Mouse (Mus musculus) embryo, embryonic 11.5 days (tissue): ENCODE measurements at regions not wholly inside any gene's neighbourhood (a gene's known extent, or its start where the extent isn't known, plus 50 kb on each side); places are given as distances from the start of the nearest gene placed in this dataset.
A peak's percentile ranks its signal among the peaks of the same experiment; 100 is the strongest.
"Not testable (repeated sequence)": the region's sequence is repeated elsewhere in the genome, so short reads cannot be mapped to it uniquely, and the experiment has no call there.

Source experiments
- DNase-seq: peaks from one replicate; pipeline ENCODE4 v3.0.0-alpha.2; 2012; ENCODE audit warnings: low read depth, low spot score

DNA sequence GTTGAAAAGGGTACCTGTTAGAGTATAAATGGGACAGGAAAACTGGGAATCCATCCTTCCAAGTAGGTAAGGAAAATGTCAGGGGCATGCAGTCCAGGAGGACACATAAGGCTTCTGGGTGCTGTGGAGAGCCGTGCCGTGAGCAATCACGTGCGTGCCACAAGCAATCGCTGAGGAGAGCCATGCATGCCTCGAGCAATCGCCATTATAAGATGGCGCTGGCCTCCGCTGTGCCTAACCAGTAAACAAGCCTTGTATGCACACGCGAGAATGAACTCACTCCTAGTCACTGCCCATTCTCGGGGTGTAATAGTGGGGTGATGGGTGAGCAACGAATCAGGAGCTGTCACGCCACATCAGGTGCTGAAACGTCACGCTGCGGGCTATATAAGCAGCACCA, 210.0 kb downstream of the Rchy1 start:
- DNase-seq, result not testable (repeated sequence)

DNA sequence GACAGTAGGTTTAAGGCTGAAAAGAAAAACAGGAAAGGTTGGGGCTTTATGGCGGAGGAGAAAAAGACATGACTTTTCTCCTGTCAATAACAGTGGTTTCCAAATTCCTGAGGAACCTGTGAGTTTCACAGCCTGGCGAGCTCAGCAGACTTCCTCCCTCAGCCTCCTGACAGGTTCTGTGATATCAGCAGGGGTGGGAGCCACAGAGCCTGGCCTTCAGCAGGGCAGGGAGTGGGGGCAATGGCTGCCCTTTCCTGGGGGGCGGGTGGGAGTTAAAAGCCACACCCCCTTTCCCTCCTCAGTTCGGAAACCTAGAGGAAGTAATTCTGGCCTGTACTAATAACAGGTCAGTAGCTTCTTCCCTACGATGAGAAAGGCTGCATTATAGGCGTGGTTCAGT, 211.7 kb downstream of the Rchy1 start:
- no peak for DNase-seq

- no peak for DNase-seq
These were observed 216.8 kb downstream of the Rchy1 start for GRCm38 (mm10) chr5:91746077-91746476.

DNA sequence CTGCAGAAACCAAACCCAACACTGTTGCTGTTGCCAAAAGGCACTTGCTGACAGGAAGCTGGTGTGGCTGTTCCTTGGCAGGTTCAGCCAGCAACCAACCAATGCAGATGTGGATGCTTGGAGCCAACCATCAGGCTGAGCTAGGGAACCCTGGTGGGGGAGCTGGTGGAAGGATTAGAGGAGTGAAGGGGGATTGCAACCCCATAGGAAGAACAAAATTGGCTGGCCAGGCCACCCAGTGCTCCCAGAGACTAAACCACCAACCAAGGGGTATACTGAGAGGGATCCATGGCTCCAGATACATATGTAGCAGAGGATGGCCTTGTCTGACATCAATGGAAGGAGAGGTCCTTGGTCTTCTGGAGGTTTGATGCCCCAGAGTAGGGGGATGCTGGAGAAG, 218.5 kb downstream of the Rchy1 start:
- no peak for DNase-seq

- no peak for DNase-seq
These were observed 222.7 kb downstream of the Rchy1 start for GRCm38 (mm10) chr5:91740159-91740537.

GRCm38 (mm10) chr5:91739433-91740158, 222.2 kb downstream of the Parm1 start:
- no peak for DNase-seq

- DNase-seq, result no peak
These were observed 214.6 kb downstream of the Parm1 start for GRCm38 (mm10) chr5:91732002-91732401.

DNA sequence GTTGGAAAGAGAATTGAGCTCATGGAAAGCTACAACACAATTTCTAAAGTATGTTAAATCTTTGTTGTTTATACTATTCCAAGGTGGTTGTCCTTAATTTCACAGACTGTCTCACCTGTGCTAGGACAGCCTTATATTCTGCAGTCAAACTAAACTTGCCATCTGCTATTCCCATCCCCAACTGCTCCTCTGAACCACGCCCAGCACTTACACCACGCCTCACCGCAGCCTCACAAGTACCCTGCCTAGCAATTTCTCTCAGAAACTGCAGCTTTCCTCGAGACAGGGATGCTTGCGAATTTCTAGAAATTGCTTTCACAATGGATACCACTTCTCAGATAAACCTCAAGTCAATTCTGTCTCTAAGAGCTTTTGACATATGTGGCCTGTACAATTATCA, 213.7 kb downstream of the Parm1 start:
- DNase-seq, result no peak

- no peak for DNase-seq
These were observed 212.5 kb downstream of the Parm1 start for GRCm38 (mm10) chr5:91729868-91730267.

GRCm38 (mm10) chr5:91729415-91729814, 212.0 kb downstream of the Parm1 start:
- DNase-seq, result no peak

- DNase-seq, result no peak
These were observed 210.0 kb downstream of the Parm1 start for GRCm38 (mm10) chr5:91727448-91727847.

GRCm38 (mm10) chr5:91726118-91726500, 208.7 kb downstream of the Parm1 start:
- DNase-seq, result no peak

DNA sequence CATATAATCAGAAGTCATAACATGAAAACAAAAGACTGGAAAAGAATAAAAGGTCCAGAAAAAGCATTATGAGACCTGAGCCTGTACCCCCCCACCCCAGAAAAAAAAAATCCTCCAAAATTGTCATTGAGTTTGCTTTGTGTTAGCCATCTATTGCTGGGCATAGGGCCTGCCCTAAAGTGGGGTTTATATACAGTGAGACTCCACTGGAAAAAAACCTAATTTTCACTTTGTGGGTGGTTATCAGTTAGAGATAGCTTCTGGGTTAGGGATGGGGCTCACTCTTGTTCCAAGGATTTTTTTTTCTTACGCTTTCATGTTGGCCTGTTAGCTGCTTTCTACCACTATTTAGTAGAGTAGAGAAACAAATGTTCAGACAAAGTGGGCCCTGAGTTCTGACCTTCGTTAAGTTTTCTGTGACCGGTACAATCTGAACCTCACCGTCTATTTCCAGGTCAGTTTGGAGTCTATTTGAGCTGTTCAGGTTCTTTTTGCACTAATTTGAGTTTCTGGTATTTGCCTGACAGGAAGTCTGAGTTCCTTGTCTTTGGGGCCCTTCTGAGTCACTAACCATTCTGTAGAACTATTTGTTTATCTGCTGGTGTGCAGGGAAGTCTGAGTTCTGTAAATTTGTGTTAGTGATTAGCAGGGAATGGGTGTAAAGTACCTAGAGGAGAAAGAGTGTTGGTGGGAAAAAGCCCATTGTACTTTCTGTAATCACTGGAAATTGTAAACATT, 208.1 kb downstream of the Parm1 start:
- no peak for DNase-seq

DNA sequence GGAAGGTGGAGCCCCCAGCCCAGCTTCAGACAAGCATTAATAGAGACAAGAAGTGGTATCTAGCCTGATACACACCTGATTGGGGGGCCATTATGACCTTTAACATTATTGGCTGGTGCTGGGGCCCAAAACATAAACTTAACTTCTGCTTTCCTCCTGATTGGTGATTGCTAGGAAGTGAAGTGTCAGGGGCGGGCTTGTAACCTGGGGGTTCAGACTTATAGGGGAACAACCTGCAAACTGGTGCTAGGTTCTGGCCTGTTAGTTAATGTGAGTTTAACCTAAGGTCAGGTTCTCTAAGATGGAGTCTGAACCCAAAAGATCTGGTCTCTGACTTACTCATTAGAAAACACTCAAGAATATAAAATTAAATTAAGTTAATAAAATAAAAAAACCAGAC, 207.5 kb downstream of the Parm1 start:
- no peak for DNase-seq

- DNase-seq, result no peak
These were observed 206.0 kb downstream of the Parm1 start for GRCm38 (mm10) chr5:91723416-91723815.

GRCm38 (mm10) chr5:91722982-91723381, 205.6 kb downstream of the Parm1 start:
- peak; percentile 41 for DNase-seq

DNA sequence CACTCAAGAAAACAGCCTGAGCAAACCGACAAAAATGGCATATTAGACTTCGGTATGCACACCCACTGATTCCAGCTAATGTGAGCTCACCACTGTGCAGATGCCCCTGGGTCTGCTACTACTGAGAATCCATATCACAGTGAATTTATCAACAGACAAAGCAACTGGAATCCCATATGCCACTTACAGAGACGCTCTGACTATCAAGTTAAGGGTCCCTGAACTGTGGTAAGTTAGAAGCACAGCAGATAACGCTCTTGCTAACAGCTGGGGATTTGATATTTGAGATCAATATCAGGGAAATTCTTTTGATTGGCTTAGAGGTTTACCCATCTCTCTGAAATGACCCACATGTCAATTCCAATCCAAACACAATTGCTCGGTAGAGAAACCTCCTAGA, 205.0 kb downstream of the Parm1 start:
- DNase-seq, result no peak

DNA sequence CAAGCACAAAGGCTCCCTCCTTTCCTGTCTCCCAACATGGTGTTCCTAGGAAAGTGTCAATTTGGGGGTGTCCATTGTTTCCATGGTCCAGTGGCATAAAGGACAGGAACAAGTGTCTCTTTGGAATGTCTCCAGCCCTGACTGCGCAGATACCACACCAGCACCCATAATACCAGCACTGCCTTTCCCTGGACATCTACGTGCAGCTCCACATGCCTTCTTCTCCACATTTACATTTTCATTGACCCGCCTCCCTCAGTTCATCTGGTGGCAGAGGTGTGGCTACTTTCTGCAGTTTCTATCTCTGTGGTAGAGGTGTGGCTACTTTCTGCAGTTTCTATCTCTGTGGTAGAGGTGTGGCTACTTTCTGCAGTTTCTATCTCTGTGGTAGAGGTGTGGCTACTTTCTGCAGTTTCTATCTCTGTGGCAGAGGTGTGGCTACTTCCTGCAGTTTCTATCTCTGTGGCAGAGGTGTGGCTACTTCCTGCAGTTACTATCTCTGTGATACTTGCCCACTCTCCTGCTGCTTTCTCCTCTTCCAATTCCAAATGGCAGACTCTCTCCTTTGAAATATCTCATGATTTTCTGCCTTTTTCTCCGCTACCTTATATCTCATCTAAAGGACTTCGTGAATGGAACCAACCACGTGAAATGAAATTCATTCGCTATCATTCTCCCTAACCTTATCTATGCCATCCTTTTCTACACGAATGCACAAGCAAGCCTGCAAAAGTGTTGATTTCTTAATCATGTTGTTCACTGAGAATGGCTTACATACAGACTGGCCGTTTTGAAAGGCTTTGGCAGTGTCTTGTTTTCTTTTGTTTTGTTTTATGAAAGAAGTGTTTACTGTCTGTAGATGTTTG, 204.0 kb downstream of the Parm1 start:
- DNase-seq, result no peak

- no peak for DNase-seq
These were observed 195.6 kb downstream of the Parm1 start for GRCm38 (mm10) chr5:91713020-91713419.

- DNase-seq, result no peak
These were observed 192.3 kb downstream of the Parm1 start for GRCm38 (mm10) chr5:91709494-91710286.

DNA sequence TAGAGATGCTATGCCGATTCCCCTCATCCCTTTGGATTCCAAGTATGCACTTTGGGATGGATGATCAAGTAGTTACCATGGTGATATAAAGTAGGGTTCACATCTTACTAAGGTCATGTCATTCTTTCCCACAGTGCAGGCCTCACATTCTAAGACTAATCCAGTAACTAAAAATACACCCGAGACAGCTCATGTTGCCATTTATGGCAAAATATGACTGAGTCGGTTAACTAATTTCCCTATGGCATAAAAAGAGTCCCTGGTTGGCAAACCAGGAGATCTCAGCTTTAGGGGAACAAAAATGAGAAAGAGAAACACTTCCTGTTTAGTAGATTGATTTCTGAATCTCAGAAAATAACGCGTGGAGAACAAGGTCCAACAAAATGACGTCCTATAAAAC, 190.7 kb downstream of the Parm1 start:
- DNase-seq, result no peak

GRCm38 (mm10) chr5:91697075-91697474, 179.7 kb downstream of the Parm1 start:
- no peak for DNase-seq
